Mouse (Mus musculus): ENCODE measurements around the gene Stx1b.
A peak's percentile ranks its signal among the peaks of the same experiment; 100 is the strongest.
"Not testable (repeated sequence)": the region's sequence is repeated elsewhere in the genome, so short reads cannot be mapped to it uniquely, and the experiment has no call there.

The Stx1b gene

GRCm38 (mm10) chr7:127824176-127824871 is at the start of gene Stx1b, which contains the start of gene Stx4a:
Gene Stx1b (minus strand): TSS chr7:127824549.
Gene Stx4a (plus strand): TSS chr7:127824294.
- DNase-seq (ENCODE audit: low spot score), result peak; percentile 58

- DNase-seq (ENCODE audit: low spot score), result no peak
Observed at GRCm38 (mm10) chr7:127870136-127870821, 45.9 kb upstream of the Stx1b start.

GRCm38 (mm10) chr7:127869149-127869810 is 44.9 kb upstream of the Stx1b start:
- DNase-seq (ENCODE audit: low spot score), result no peak

GRCm38 (mm10) chr7:127867641-127868040 is 43.3 kb upstream of the Stx1b start:
- DNase-seq (ENCODE audit: low spot score), result no peak

GRCm38 (mm10) chr7:127866434-127866833 is 42.1 kb upstream of the Stx1b start:
- DNase-seq (ENCODE audit: low spot score), result no peak

- no peak for DNase-seq (ENCODE audit: low spot score)
Observed at GRCm38 (mm10) chr7:127858258-127858657, 33.9 kb upstream of the Stx1b start.

GRCm38 (mm10) chr7:127850906-127851305 is 26.6 kb upstream of the Stx1b start:
- DNase-seq (ENCODE audit: low spot score), result no peak

- no peak for DNase-seq (ENCODE audit: low spot score)
Observed at GRCm38 (mm10) chr7:127849973-127850875, 25.9 kb upstream of the Stx1b start.

GRCm38 (mm10) chr7:127842001-127842718 is 17.8 kb upstream of the Stx1b start:
- DNase-seq (ENCODE audit: low spot score), result peak; percentile 80

GRCm38 (mm10) chr7:127841340-127842000 is 17.1 kb upstream of the Stx1b start:
- DNase-seq (ENCODE audit: low spot score), result peak; percentile 97

GRCm38 (mm10) chr7:127840886-127841285 is 16.5 kb upstream of the Stx1b start:
- DNase-seq (ENCODE audit: low spot score), result no peak

- DNase-seq (ENCODE audit: low spot score), result not testable (repeated sequence)
Observed at GRCm38 (mm10) chr7:127840031-127840430, 15.7 kb upstream of the Stx1b start.

- DNase-seq (ENCODE audit: low spot score), result not testable (repeated sequence)
Observed at GRCm38 (mm10) chr7:127837878-127838277, 13.5 kb upstream of the Stx1b start.

- no peak for DNase-seq (ENCODE audit: low spot score)
Observed at GRCm38 (mm10) chr7:127837473-127837872, 13.1 kb upstream of the Stx1b start.

- no peak for DNase-seq (ENCODE audit: low spot score)
Observed at GRCm38 (mm10) chr7:127835550-127835949, 11.2 kb upstream of the Stx1b start.

GRCm38 (mm10) chr7:127823236-127824171 is 845 bp downstream of the Stx1b start:
- no peak for DNase-seq (ENCODE audit: low spot score)

- DNase-seq (ENCODE audit: low spot score), result no peak
Observed at GRCm38 (mm10) chr7:127822494-127822893, 1.9 kb downstream of the Stx1b start.

GRCm38 (mm10) chr7:127820836-127821509 is 3.4 kb downstream of the Stx1b start:
- no peak for DNase-seq (ENCODE audit: low spot score)

- no peak for DNase-seq (ENCODE audit: low spot score)
Observed at GRCm38 (mm10) chr7:127817776-127818175, 6.6 kb downstream of the Stx1b start.
